Comparison of ENCODE assay signal across 11 mouse cellular contexts in genomic region chr16:4656571-4657081, GRCm38 (mm10). TPM values are rescaled to one million over a fixed set of nuclear protein-coding genes. Genes with fewer than 3 reads are reported as not detected.
DNase-seq lines count a peak whose midpoint lies in the region; ATAC-seq and TF ChIP-seq lines count a peak whose summit lies in the region.
"Had no signal": no experiment of that assay in that cellular context is flagged by ENCODE, and none has a peak within 500 bp of the region (broad histone marks: within the 10 kb centered on the region; RNA-seq: fewer than 3 reads in every experiment).

No protein-coding gene starts in this region.

- ATAC-seq in heart, embryonic 15.5 days (replicated peaks; ENCODE audit: insufficient number of reproducible peaks, insufficient read depth, low FRiP score, low read depth): no peak
- ATAC-seq in midbrain, embryonic 14.5 days (ENCODE audit: low FRiP score, low TSS enrichment): no peak
- ATAC-seq in intestine, postnatal 0 days: no peak
- ATAC-seq in stomach, embryonic 15.5 days (ENCODE audit: insufficient read depth, low FRiP score, low read depth): no peak
- ATAC-seq: activated CD4-positive, CD25-positive, alpha-beta regulatory T cell, adult 4 months had no signal

- 0 out of 2 replicates have a peak overlapping the region, but pooled peaks have one; percentile 3 for H3K4me2 ChIP-seq in heart, embryonic 15.5 days
- no peak overlapping the region for H3K4me2 ChIP-seq in midbrain, embryonic 14.5 days (ENCODE audit: low read length)
- no peak overlapping the region for H3K4me2 ChIP-seq in intestine, postnatal 0 days (replicated peaks; ENCODE audit: low read depth)
- H3K4me2 ChIP-seq in stomach, embryonic 15.5 days: no peak overlapping the region

- WGBS in heart, embryonic 15.5 days: 46% methylated on average over 9 of the region's 9 CpGs
- 59% methylated on average over 9 of the region's 9 CpGs for WGBS in midbrain, embryonic 10.5 days
- WGBS in midbrain, embryonic 14.5 days: 72% methylated on average over 9 of the region's 9 CpGs
- 62% methylated on average over 9 of the region's 9 CpGs for WGBS in intestine, postnatal 0 days
- WGBS in stomach, embryonic 15.5 days: 68% methylated on average over 9 of the region's 9 CpGs

- H3K4me1 ChIP-seq in heart, embryonic 15.5 days (replicated peaks): peaks cover 63% of the 10 kb centered on the region
- H3K4me1 ChIP-seq in midbrain, embryonic 10.5 days: peaks cover 38% of the 10 kb centered on the region
- H3K4me1 ChIP-seq in midbrain, embryonic 14.5 days (ENCODE audit: control insufficient read depth, insufficient read depth, low read length): peaks cover 20% of the 10 kb centered on the region
- H3K4me1 ChIP-seq in intestine, postnatal 0 days (replicated peaks; ENCODE audit: control insufficient read depth, insufficient read depth, low read length): no peaks in the 10 kb centered on the region; the same call in none of the 2 replicates
- H3K4me1 ChIP-seq in stomach, embryonic 15.5 days: peaks cover 32% of the 10 kb centered on the region

- H3K27me3 ChIP-seq in heart, embryonic 15.5 days: no peaks in the 10 kb centered on the region
- no peaks in the 10 kb centered on the region for H3K27me3 ChIP-seq in midbrain, embryonic 10.5 days (ENCODE audit: low read depth, poor library complexity, severe bottlenecking)
- no peaks in the 10 kb centered on the region for H3K27me3 ChIP-seq in midbrain, embryonic 14.5 days (ENCODE audit: control insufficient read depth, insufficient read depth, low read length)
- H3K27me3 ChIP-seq in intestine, postnatal 0 days (replicated peaks; ENCODE audit: control insufficient read depth, insufficient read depth, low read length): no peaks in the 10 kb centered on the region
- no peaks in the 10 kb centered on the region for H3K27me3 ChIP-seq in stomach, embryonic 15.5 days (replicated peaks)

- no peaks in the 10 kb centered on the region for H3K9me3 ChIP-seq in heart, embryonic 15.5 days (replicated peaks)
- no peaks in the 10 kb centered on the region for H3K9me3 ChIP-seq in midbrain, embryonic 10.5 days (replicated peaks)
- H3K9me3 ChIP-seq in midbrain, embryonic 14.5 days (ENCODE audit: control insufficient read depth, low read length): no peaks in the 10 kb centered on the region
- no peaks in the 10 kb centered on the region for H3K9me3 ChIP-seq in intestine, postnatal 0 days (ENCODE audit: control insufficient read depth)
- no peaks in the 10 kb centered on the region for H3K9me3 ChIP-seq in stomach, embryonic 15.5 days

- no peak for TF ChIP-seq CTCF in intestine, postnatal 0 days (IDR thresholded peaks at IDR 0.05; ENCODE audit: low read depth)

- H3K27ac ChIP-seq in heart, embryonic 15.5 days: peak overlapping the region; percentile 79
- peak overlapping the region; percentile 77 for H3K27ac ChIP-seq in midbrain, embryonic 10.5 days (replicated peaks)
- H3K27ac ChIP-seq in midbrain, embryonic 14.5 days (replicated peaks; ENCODE audit: low read depth, low read length): no peak overlapping the region
- H3K27ac ChIP-seq in intestine, postnatal 0 days (ENCODE audit: low read depth, low read length): peak overlapping the region; percentile 78
- H3K27ac ChIP-seq in stomach, embryonic 15.5 days: peak overlapping the region; percentile 55

- H3K9ac ChIP-seq in heart, embryonic 15.5 days: no peak overlapping the region; the same call in 1 of the 2 replicates
- no peak overlapping the region for H3K9ac ChIP-seq in midbrain, embryonic 14.5 days (replicated peaks; ENCODE audit: low read length)
- H3K9ac ChIP-seq in intestine, postnatal 0 days (ENCODE audit: low read depth, low read length): no peak overlapping the region
- H3K9ac ChIP-seq in stomach, embryonic 15.5 days: no peak overlapping the region

- DNase-seq in heart, adult 11 months: no peak
- DNase-seq in midbrain, embryonic 10.5 days (ENCODE audit: low spot score): no peak
- no peak for DNase-seq in midbrain, embryonic 14.5 days
- DNase-seq in thymus, postnatal 4 days: no peak
- no peak for DNase-seq in gastrocnemius, postnatal 25 days
- DNase-seq: thymus, adult 18-20 months had no signal

- no peak overlapping the region for H3K4me3 ChIP-seq in heart, embryonic 15.5 days
- no peak overlapping the region for H3K4me3 ChIP-seq in midbrain, embryonic 10.5 days
- H3K4me3 ChIP-seq in midbrain, embryonic 14.5 days (replicated peaks; ENCODE audit: low read depth, low read length): no peak overlapping the region
- no peak overlapping the region for H3K4me3 ChIP-seq in intestine, postnatal 0 days (ENCODE audit: low read depth, low read length)
- H3K4me3 ChIP-seq in stomach, embryonic 15.5 days (replicated peaks): no peak overlapping the region
- H3K4me3 ChIP-seq: myocyte had no signal

- H3K36me3 ChIP-seq in heart, embryonic 15.5 days: peaks cover 3% of the 10 kb centered on the region
- peaks cover 49% of the 10 kb centered on the region for H3K36me3 ChIP-seq in midbrain, embryonic 10.5 days
- peaks cover 32% of the 10 kb centered on the region for H3K36me3 ChIP-seq in midbrain, embryonic 14.5 days (ENCODE audit: control insufficient read depth, insufficient read depth, low read length)
- peaks cover 45% of the 10 kb centered on the region for H3K36me3 ChIP-seq in intestine, postnatal 0 days (ENCODE audit: control insufficient read depth, insufficient read depth)
- peaks cover 20% of the 10 kb centered on the region for H3K36me3 ChIP-seq in stomach, embryonic 15.5 days

RNA-seq across cellular contexts. Expression of gene Dnaja3, which starts 16.8 kb away (rescaled TPM):
- 78.3 and 79.6 TPM in 2 replicates for polyA plus RNA-seq in heart, embryonic 15.5 days (2015; fragmentation: Nextera tagmentation; extraction: Ambion mirVana)
- 59.9 and 66.1 TPM in 2 replicates for polyA plus RNA-seq in midbrain, embryonic 10.5 days (2016; fragmentation: Nextera tagmentation; extraction: Ambion mirVana)
- 44.8 and 55.0 TPM in 2 replicates for polyA plus RNA-seq in midbrain, embryonic 14.5 days (2014; fragmentation: Nextera tagmentation; extraction: Ambion mirVana)
- polyA plus RNA-seq in intestine, postnatal 0 days (2015; fragmentation: Nextera tagmentation; extraction: Ambion mirVana): 37.9 and 38.6 TPM in 2 replicates
- 68.4 and 77.6 TPM in 2 replicates for polyA plus RNA-seq in stomach, embryonic 15.5 days (2015; fragmentation: Nextera tagmentation; extraction: Ambion mirVana)
- 10 to 100 TPM; 91.1 to 93.8 TPM for total RNA-seq in gastrocnemius, postnatal 25 days (2021)

RNA-seq across cellular contexts. Expression of gene Vasn, which starts 16.9 kb away (rescaled TPM):
- polyA plus RNA-seq in heart, embryonic 15.5 days (2015; fragmentation: Nextera tagmentation; extraction: Ambion mirVana): 14.7 and 20.7 TPM in 2 replicates
- 9.0 and 10.6 TPM in 2 replicates for polyA plus RNA-seq in midbrain, embryonic 10.5 days (2016; fragmentation: Nextera tagmentation; extraction: Ambion mirVana)
- polyA plus RNA-seq in midbrain, embryonic 14.5 days (2014; fragmentation: Nextera tagmentation; extraction: Ambion mirVana): 3.4 and 3.9 TPM in 2 replicates
- 5.0 and 5.3 TPM in 2 replicates for polyA plus RNA-seq in intestine, postnatal 0 days (2015; fragmentation: Nextera tagmentation; extraction: Ambion mirVana)
- 17.2 and 17.3 TPM in 2 replicates for polyA plus RNA-seq in stomach, embryonic 15.5 days (2015; fragmentation: Nextera tagmentation; extraction: Ambion mirVana)
- total RNA-seq in gastrocnemius, postnatal 25 days (2021): 1 to 10 TPM; 4.6 to 4.8 TPM

RNA-seq across cellular contexts. Expression of gene Coro7, which starts 23.0 kb away (rescaled TPM):
- polyA plus RNA-seq in heart, embryonic 15.5 days (2015; fragmentation: Nextera tagmentation; extraction: Ambion mirVana): 11.2 and 15.8 TPM in 2 replicates
- polyA plus RNA-seq in midbrain, embryonic 10.5 days (2016; fragmentation: Nextera tagmentation; extraction: Ambion mirVana): 21.4 and 25.0 TPM in 2 replicates
- polyA plus RNA-seq in midbrain, embryonic 14.5 days (2014; fragmentation: Nextera tagmentation; extraction: Ambion mirVana): 23.3 and 25.7 TPM in 2 replicates
- polyA plus RNA-seq in intestine, postnatal 0 days (2015; fragmentation: Nextera tagmentation; extraction: Ambion mirVana): 25.3 and 27.5 TPM in 2 replicates
- 16.3 and 20.8 TPM in 2 replicates for polyA plus RNA-seq in stomach, embryonic 15.5 days (2015; fragmentation: Nextera tagmentation; extraction: Ambion mirVana)
- total RNA-seq in gastrocnemius, postnatal 25 days (2021): 10 to 100 TPM; 12.9 to 19.0 TPM

RNA-seq across cellular contexts. Expression of gene Pam16, which starts 31.8 kb away (rescaled TPM):
- polyA plus RNA-seq in heart, embryonic 15.5 days (2015; fragmentation: Nextera tagmentation; extraction: Ambion mirVana): 118 and 125 TPM in 2 replicates
- polyA plus RNA-seq in midbrain, embryonic 10.5 days (2016; fragmentation: Nextera tagmentation; extraction: Ambion mirVana): 91.0 and 94.8 TPM in 2 replicates
- 171 and 207 TPM in 2 replicates for polyA plus RNA-seq in midbrain, embryonic 14.5 days (2014; fragmentation: Nextera tagmentation; extraction: Ambion mirVana)
- polyA plus RNA-seq in intestine, postnatal 0 days (2015; fragmentation: Nextera tagmentation; extraction: Ambion mirVana): 63.3 and 72.1 TPM in 2 replicates
- polyA plus RNA-seq in stomach, embryonic 15.5 days (2015; fragmentation: Nextera tagmentation; extraction: Ambion mirVana): 46.5 and 75.7 TPM in 2 replicates
- 10 to 100 TPM; 87.2 to 90.6 TPM for total RNA-seq in gastrocnemius, postnatal 25 days (2021)
